Mouse (Mus musculus) frontal cortex, adult 2 months (tissue): ENCODE measurements around the gene Nkrf. TPM values are rescaled to one million over a fixed set of nuclear protein-coding genes. Genes with fewer than 3 reads are reported as not detected.
"Not testable (repeated sequence)": the region's sequence is repeated elsewhere in the genome, so short reads cannot be mapped to it uniquely, and the experiment has no call there.

Experiments
- DNase-seq, 2 experiments: peaks; one replicate each; pipeline ENCODE4 v3.0.0; 2022; ENCODE audit warnings: low spot score in 1 of 2; ENCODE audit errors: extremely low spot score in 1 of 2
- polyA plus RNA-seq: library from polyadenylated mRNA; depleted of rRNA; stranded (reverse); fragments of >200 nt; gene quantifications from 2 replicates; pipeline ENCODE4 v1.2.3, GENCODE M21; 2012; rRNA removed

Gene Nkrf
- 17.9 and 19.8 TPM in 2 replicates for polyA plus RNA-seq

- DNase-seq, result peak in 1 of 2 experiments; percentile 52
Measured at GRCm38 (mm10) chrX:36902321-36903114, at the start of gene Nkrf. TSS of gene Nkrf (minus strand) at chrX:36902899.

- no peak for DNase-seq
Measured at GRCm38 (mm10) chrX:36941106-36941505, 38.4 kb upstream of the Nkrf start.

DNA sequence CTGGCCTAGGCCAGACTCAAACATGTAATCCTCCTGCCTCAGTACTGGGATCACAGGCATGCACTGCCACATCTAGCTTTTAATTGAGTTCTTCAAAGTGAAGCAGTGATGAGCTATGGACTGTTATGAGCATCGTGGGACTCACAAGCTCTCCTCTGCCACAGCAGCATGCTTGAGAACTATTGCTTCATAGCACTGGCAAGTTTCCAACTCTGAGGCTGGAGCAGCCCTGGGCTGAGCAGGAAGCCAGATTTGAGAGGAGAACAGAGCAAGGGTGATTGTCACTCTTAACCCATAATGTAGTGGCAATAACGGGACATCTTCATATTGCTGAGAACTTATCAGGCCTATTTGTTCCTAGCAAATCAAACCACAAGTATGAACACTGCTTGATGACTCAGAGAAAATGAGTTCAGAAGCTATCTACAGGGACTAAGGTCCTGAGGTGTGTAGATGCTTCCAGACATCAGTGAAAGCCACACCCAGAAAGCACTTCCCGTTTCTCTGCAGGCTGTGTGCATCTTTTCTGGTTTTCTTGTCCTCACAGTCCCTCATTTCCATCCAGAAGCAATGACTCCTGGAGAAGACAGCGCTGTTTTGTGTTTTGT, 37.2 kb upstream of the Nkrf start:
- DNase-seq, result peak in 1 of 2 experiments; percentile 24

DNA sequence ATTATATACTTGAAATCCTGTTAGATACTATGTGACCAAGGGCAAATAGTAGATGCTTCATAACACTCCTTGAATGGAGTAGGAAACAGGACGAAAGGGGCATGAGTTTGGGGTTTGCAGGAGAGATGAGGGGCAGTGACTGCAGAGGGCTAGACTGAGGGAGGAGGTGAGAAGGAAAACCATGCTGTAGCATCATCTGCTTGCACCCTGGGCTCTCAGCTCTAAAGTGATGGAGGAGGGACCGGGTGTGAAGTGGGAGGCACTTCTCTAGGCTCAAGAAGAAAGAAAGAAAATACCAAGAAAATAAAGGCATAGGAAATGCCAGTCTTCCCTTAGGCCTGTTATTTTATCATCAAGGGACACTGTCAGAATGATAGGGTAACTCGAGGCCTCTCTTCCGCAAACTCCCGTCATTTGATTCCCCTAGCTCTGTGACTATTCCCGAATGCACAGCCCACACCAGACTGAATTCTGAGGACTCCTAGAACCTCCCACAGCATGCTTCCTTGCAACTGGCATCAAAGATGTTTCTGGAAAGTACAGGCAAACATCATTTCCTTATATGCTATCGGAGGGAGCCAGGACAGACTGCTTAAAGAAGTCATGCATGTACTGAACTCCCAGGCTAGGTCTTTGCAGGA, 32.7 kb upstream of the Nkrf start:
- DNase-seq, result peak; percentile 6 to 39

- DNase-seq, result peak in 1 of 2 experiments; percentile 43
Measured at GRCm38 (mm10) chrX:36930574-36930973, 27.9 kb upstream of the Nkrf start.

DNA sequence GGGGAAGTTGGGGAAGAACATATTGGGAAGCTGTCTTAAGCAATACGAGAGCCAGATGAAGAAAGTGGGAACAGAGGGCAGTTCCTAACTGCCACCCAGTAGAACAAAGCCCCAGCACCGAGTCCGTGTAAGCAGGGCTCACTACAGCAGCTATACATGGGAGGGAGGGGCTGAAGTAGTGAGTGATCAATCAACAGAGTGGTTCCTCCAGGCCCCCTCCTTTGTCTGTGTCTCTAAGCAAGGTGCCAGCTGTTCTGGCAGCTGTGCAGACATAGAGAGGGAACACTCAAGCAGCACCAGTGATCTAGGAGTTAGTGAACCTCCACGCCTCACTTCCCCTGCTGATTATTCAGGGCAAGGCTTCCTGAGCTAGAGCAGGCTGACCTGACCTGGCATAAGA, 27.0 kb upstream of the Nkrf start:
- no peak for DNase-seq

DNA sequence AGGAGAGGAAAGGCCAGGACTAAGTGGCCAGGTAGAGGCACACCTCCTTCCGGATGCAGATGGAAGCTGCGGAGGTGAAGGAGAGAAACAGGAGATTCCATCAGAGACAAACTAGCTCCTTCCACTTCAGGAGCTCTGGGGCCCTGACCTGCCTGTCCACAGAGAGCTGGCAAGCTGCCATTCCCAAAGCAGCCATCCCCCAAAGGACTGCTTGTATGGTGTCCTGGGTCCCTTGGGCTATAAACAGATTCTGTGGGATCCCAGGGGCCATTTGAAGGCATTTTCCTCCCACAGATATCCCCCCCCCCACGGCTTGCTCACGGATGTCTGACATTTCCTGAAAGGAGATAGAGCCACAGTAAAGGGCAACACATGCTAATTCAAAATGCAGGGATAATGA, 26.1 kb upstream of the Nkrf start:
- no peak for DNase-seq

GRCm38 (mm10) chrX:36921346-36921745, 18.6 kb upstream of the Nkrf start:
- no peak for DNase-seq

DNA sequence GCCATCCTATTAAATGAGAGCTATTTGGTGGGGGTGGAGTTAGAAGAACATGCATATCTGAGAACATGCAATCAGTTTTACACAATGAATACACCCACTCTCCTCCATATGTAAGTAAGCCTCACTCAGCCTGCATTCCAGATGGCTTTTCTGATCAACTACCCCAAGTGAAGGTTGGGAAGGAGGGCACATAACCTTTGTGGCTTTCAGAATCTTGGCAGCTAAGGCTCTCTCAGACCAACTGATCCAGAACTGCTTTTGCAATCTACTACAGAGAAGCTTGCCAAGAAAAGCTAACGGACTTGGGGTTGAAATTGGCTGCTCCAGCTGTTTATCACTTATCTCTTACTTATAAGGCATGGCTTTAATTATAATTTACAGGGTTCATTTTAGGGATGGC, 15.1 kb upstream of the Nkrf start:
- DNase-seq, result no peak

GRCm38 (mm10) chrX:36911343-36911742, 8.6 kb upstream of the Nkrf start:
- DNase-seq, result peak in 1 of 2 experiments; percentile 54

DNA sequence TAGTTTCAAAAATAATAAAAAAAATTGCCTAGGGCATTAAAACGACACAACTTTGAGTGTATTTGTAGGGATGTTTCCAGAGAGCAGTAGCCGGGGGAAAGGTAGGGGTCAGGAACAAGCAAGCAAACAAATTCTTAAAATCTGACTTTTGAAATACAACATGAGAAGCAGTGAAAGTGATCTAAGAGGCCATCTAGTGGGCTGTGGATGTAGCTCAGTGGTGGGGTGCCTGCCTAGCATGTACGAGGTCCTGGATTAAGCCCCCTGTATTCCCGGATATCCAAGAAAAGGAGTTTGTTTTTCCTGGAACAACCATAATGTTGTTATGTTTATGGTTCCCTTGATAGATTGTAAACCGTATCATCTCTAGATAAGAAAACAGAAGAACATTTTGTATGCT, 3.8 kb upstream of the Nkrf start:
- no peak for DNase-seq

DNA sequence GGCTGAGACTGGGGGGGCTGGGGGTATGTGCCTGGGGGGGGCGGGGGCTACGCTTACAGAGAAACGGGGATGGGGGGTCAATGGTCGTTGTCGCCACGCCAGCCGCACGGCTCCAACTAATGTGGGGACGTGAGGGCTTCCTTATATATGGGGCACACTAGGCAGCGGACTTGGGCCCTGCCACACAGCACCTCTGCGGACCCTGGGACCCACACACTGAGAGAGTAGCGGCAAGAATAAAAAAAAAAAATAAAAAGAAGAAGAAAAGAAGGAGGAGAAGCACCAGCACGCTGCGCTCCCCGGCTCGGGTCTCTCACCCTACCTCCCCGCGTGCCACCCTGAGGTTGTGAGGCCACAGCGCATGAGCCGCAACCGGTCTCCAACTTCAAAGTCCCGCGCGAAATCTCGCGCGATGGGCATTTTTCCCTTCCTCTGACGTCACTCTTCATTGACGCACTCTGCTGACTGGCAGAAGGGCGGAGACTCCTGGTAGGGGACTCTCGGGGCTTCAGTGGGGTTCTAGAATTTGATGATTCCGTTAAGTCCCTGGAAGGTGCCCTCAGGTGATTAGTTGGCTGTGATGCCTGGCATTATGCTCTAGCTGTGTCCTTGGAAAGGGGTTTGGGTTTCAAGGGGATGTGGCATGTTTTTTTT, 543 bp upstream of the Nkrf start:
- peak; percentile 90 to 95 for DNase-seq

GRCm38 (mm10) chrX:36901655-36902054, 1.0 kb downstream of the Nkrf start:
- DNase-seq, result no peak

- not testable (repeated sequence) for DNase-seq
Measured at GRCm38 (mm10) chrX:36898931-36899330, 3.8 kb downstream of the Nkrf start.

GRCm38 (mm10) chrX:36884719-36885118, 18.0 kb downstream of the Nkrf start:
- DNase-seq, result no peak

DNA sequence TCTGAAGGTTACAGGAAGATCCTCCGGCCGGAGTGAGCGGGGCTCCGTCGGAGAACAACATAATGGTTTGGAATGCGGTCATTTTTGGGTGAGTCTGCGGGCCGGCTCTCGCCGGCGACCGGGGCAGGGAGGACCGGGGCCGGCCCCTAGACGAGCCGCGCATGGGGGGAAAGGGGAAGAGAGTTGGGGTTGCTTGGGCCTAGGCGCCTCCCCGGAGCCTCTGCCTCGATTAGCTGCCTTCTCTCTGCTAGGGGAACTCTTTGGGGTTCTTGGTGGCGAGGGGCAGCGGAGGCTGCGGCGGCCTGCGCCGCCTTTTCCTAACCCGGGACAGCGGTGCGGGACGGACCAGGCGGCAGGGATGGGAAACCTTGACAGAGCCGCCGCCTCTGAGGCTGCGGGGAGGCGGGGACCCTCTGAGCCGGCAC, 28.0 kb downstream of the Nkrf start:
- DNase-seq, result no peak

GRCm38 (mm10) chrX:36874178-36874696, 28.5 kb downstream of the Nkrf start:
- peak; percentile 53 to 83 for DNase-seq

- no peak for DNase-seq
Measured at GRCm38 (mm10) chrX:36873765-36874164, 28.9 kb downstream of the Nkrf start, which contains the start of the genes Ube2a and C330007P06Rik. TSS of gene Ube2a (plus strand) at chrX:36873900. TSS of gene C330007P06Rik (minus strand) at chrX:36874111.

GRCm38 (mm10) chrX:36870372-36870771, 32.3 kb downstream of the Nkrf start:
- no peak for DNase-seq

DNA sequence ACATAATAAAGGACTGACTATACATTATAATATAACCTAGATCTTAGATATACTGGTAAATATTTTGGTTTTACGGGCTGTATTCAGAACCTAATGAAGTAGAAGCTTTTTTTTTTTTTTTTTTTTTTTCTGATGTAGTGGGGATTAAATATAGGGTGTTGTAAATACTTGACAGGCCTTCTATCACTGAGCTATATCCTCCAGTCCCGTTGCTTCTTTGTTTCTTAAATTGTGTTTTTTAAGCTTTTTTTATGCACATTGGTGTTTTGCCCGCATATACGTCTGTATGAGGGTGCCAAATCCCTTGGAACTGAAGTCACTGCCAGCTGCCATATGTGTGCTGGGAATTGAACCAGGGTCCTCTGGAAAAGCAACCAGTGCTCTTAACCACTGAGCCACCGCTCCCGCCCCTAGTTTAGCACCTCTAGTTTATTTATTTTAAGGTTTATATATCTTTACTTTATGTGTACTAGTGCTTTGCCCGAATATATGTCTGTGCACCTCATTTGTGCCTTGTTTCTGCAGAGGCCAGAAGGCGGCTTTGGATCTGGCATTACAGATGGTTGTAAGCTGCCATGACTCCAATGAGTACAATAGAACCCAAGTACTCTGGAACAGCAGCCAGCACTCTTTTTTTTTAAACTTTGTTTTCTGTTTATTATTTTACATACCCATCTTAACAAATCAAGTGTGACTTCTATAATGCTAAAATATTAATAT, 37.9 kb downstream of the Nkrf start:
- no peak for DNase-seq
